Mouse (Mus musculus) adrenal gland, postnatal 10 days (tissue): Measurements from ENCODE around the gene Ppp1r9a. TPM values are rescaled to one million over a fixed set of nuclear protein-coding genes. Genes with fewer than 3 reads are reported as not detected.

Source experiments
- DNase-seq: peaks from one replicate; pipeline ENCODE4 v3.0.0; 2021; ENCODE audit warnings: mixed read lengths
- total RNA-seq, 2 experiments: library from RNA; stranded (reverse); gene quantifications; 2 replicates each; pipeline ENCODE4 v1.2.3; 2021

The Ppp1r9a gene
- total RNA-seq, 2 experiments from 2014 or later = 31.6 to 49.9 TPM

DNA sequence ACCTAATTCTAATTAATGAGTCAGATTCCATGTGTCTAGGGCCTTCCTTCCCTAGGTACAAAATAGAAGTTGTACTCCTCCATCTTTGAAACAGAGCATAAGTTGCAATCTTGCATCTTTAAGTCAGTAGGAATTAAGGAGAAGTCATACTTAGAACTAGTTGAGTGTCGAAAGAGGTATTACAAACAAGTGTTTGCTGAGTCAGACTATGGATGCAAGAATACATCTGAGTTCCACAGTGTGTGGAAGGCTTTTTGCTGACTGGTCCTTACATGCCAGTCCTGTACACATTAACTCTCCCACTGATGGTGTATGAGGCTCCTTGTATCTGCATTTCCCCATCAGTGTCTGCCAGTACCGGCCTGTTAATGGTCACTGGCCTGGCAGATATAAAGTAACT, 305.1 kb downstream of the Ppp1r9a start:
- DNase-seq = no peak

Other genes with a start within 250 kb of the Ppp1r9a start
- gene Sgce, start 155.7 kb upstream of the Ppp1r9a start, total RNA-seq = 10 to 100 TPM; 57.3 to 65.7 TPM
- 100 to 1,000 TPM; 283 to 299 TPM for gene Peg10, start 155.6 kb upstream of the Ppp1r9a start, total RNA-seq